Mouse (Mus musculus) frontal cortex, postnatal 14 days (tissue): ENCODE data around the gene Dach1.
A peak's percentile ranks its signal among the peaks of the same experiment; 100 is the strongest.

ENCODE experiments used
- DNase-seq, 2 experiments: peaks; one replicate each; pipeline ENCODE4 v3.0.0; 2022; ENCODE audit warnings: low spot score in 2 of 2

Dach1 gene

GRCm38 (mm10) chr14:97850486-97850885 lies 319.1 kb downstream of the Dach1 start:
- DNase-seq: no peak

- DNase-seq: no peak
Observed at GRCm38 (mm10) chr14:97847641-97848040, 321.9 kb downstream of the Dach1 start.

DNA sequence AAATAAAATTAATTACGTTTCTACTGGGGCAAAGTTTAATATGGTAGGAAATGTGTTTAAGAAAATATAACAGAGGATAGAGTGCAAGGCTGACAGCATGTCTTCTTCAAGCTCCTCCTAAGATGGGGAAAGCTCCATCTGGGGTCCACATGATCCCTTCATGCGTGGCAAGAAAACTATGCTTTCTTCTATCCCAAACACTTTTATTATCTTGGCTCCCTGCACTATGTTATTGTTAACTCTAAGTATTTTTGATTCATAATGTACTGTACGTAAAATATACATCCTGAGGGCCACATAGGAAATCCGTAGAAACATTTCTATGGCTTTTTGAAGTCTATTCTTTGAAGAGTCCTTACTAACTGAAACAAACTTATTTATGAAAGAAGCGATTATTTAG lies 330.3 kb downstream of the Dach1 start:
- DNase-seq: no peak

GRCm38 (mm10) chr14:97829865-97830264 lies 339.7 kb downstream of the Dach1 start:
- DNase-seq: no peak

GRCm38 (mm10) chr14:97814555-97815175 lies 354.9 kb downstream of the Dach1 start:
- DNase-seq: no peak

GRCm38 (mm10) chr14:97813557-97813956 lies 356.0 kb downstream of the Dach1 start:
- DNase-seq: peak in 1 of 2 experiments; percentile 3

DNA sequence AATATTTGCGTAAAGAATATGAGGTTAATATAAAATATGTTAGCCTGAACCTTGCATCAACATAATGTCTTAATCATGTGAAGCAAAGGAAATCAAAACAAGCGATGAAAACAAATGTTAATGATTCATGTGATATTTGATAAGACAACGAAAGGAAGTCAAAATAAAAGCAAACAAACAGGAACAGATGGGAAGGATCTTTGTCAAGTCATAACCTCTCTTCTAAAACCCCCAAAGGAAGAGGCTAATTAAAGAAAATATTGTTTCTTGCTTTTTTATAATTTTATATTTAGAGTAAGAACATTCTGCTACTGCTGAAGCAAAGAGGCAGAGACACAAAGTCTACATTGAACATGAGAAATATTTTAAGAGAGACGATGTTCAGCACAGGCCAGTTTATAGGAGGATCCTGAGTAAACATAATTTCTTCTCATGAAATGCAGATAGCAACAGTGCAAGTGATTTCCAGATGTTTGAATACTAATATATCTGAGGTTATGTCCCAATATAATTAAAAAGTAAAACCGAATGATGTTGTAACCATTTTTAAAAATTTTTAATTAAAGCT lies 374.1 kb downstream of the Dach1 start:
- DNase-seq: no peak

GRCm38 (mm10) chr14:97774135-97774767 lies 395.3 kb downstream of the Dach1 start:
- DNase-seq: no peak

GRCm38 (mm10) chr14:97754400-97754799 lies 415.2 kb downstream of the Dach1 start:
- no peak for DNase-seq

DNA sequence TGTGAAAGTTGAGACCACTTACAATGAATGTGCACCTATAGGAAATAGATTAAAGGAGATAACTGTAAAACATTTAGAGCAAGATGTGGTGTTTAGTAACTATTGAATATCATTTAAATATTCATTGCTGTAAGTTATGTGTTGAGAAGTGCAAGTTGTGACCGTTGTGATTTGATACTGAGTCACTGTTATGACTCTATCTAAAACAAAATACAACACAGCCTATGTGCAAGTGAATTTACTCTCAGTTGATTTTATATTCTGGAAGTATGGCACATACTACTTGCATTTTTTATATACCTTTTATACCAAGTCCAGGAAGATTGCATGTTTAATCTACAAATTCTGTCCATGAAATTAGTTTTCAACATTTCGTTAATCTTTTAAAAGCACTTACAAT lies 415.6 kb downstream of the Dach1 start:
- no peak for DNase-seq

DNA sequence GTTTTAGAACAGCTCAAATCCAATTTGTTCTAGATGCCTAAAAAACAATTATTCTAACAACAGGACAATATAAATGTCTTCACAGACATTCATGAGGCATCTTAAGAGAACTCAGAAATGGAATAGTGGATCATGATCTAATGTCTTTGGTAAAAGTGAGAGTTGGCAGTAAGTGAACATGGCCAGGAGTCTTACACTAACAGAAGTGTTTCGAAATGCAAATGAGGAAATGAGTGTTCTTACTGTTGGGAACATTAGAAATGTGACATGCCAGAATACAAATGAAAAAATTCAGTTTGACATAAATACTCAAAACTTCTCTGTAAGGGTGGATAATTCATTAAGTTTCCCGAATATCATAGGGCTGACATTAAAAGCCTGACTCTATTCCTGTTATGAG lies 426.3 kb downstream of the Dach1 start:
- DNase-seq: no peak

DNA sequence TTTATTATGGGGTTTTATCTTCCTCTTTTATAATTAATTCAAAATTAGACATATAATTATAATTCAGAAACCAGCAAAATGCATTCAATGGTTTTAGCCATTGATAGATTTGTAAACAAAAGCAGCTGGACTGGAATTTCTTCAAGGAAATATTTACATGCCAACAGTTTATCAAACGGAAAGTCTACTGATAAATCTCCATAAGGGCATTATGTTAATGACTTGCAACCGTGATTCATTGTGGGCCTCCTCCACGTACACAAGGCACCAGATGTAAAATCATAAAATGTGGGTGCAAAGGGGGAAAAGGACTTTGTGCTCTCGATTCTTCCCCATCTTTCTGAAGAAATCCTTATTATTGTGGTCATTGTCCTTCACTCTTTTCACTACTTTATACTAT lies 426.8 kb downstream of the Dach1 start:
- DNase-seq: no peak
